Mouse (Mus musculus) cerebellum, adult 2 months (tissue): ENCODE measurements around the gene Bud23. TPM values are rescaled to one million over a fixed set of nuclear protein-coding genes. Genes with fewer than 3 reads are reported as not detected.
A peak's percentile ranks its signal among the peaks of the same experiment; 100 is the strongest.
"Not testable (repeated sequence)": the region's sequence is repeated elsewhere in the genome, so short reads cannot be mapped to it uniquely, and the experiment has no call there.

Experiments
- DNase-seq, 2 experiments: peaks; one replicate each; pipeline ENCODE4 v3.0.0; 2021
- H3K27ac ChIP-seq: fragments of 200-500 bp; 2 replicates; pipeline ENCODE4 v1.5.1; 2012; ENCODE audit warnings: low read length, control low read depth, inconsistent platforms; ENCODE audit not compliant: insufficient read depth
- H3K27me3 ChIP-seq: fragments of 200-500 bp; 2 replicates; pipeline ENCODE4 v1.6.1; 2012; ENCODE audit warnings: inconsistent platforms, mild to moderate bottlenecking, low read length, moderate library complexity; ENCODE audit not compliant: control insufficient read depth, insufficient read depth
- H3K4me1 ChIP-seq: fragments of 200-500 bp; 2 replicates; pipeline ENCODE4 v1.6.1; 2011; ENCODE audit warnings: low read length; ENCODE audit not compliant: control insufficient read depth, insufficient read depth
- H3K4me3 ChIP-seq: fragments of 200-500 bp; replicated peaks from 2 replicates; pipeline ENCODE3; 2011; ENCODE audit warnings: mild to moderate bottlenecking, low read depth, low read length, control low read depth; ENCODE audit not compliant: insufficient read depth
- CTCF ChIP-seq: fragments of 200-500 bp; IDR thresholded peaks from 2 replicates; pipeline ENCODE4 v1.5.1; 2011; ENCODE audit warnings: low read depth, mild to moderate bottlenecking, control low read depth, low read length, moderate library complexity, borderline replicate concordance; ENCODE audit not compliant: insufficient read depth
- POLR2A ChIP-seq: fragments of 200-500 bp; IDR thresholded peaks from 2 replicates; pipeline ENCODE4 v1.6.1; 2011; ENCODE audit warnings: low read length, control low read depth, borderline replicate concordance; ENCODE audit not compliant: insufficient read depth
- WGBS: fragments of 180-500 bp; shearing (Covaris S2); methylation state at CpG from one replicate; pipeline ENCODE4 v1.1.7; 2018; 5-methylcytosine and 5-hydroxymethylcytosine counted together
- polyA plus RNA-seq: library from polyadenylated mRNA; depleted of rRNA; stranded (reverse); fragments of >200 nt; gene quantifications from 2 replicates; pipeline ENCODE4 v1.2.3, GENCODE M21; 2012

Gene Bud23
- polyA plus RNA-seq, 1 experiment = 72.8 TPM

- peak within 1 kb of the TSS; percentile 73 for H3K27ac ChIP-seq
- H3K27me3 ChIP-seq = no peaks in the 10 kb centered on the region
- peak; percentile 97 to 98 for DNase-seq
- H3K4me3 ChIP-seq = peak within 1 kb of the TSS; percentile 68
- peak; percentile 86 for TF ChIP-seq POLR2A
- no peak for TF ChIP-seq CTCF
- under 1% methylated on average over 52 of the region's 52 CpGs for WGBS
- H3K4me1 ChIP-seq = peaks cover 2% of the 10 kb centered on the region; the same call in 1 of the 2 replicates
These were observed 954 bp downstream of the Bud23 start, which contains the start of gene Dnajc30 for GRCm38 (mm10) chr5:135063629-135064381. Dnajc30 (plus strand) TSS chr5:135064202.

- TF ChIP-seq CTCF = no peak
- Histone ChIP-seq H3K4me1 (no peaks in the 10 kb centered on the region), H3K27me3 (no peaks in the 10 kb centered on the region), H3K4me3 (no peak overlapping the region), H3K27ac (no peak overlapping the region)
- DNase-seq = no peak
- 82% methylated on average over 12 of the region's 12 CpGs for WGBS
These were observed 11.4 kb downstream of the Bud23 start for GRCm38 (mm10) chr5:135053356-135053755.

GRCm38 (mm10) chr5:135049268-135049667 lies 15.5 kb downstream of the Bud23 start:
- H3K4me3 ChIP-seq, DNase-seq, H3K27me3 ChIP-seq, H3K27ac ChIP-seq, H3K4me1 ChIP-seq: not testable (repeated sequence)
- WGBS = 87% methylated on average over 6 of the region's 6 CpGs

GRCm38 (mm10) chr5:135048539-135048938 lies 16.2 kb downstream of the Bud23 start:
- Histone ChIP-seq H3K4me1 (no peaks in the 10 kb centered on the region), H3K27ac (no peak overlapping the region), H3K4me3 (no peak overlapping the region), H3K27me3 (no peaks in the 10 kb centered on the region)
- no peak for TF ChIP-seq POLR2A
- TF ChIP-seq CTCF = no peak
- 88% methylated on average over 5 of the region's 5 CpGs for WGBS
- DNase-seq = no peak

- TF ChIP-seq POLR2A (no peak), CTCF (no peak)
- no peak for DNase-seq
- H3K27ac ChIP-seq = no peak overlapping the region
- no peaks in the 10 kb centered on the region for H3K4me1 ChIP-seq
- H3K4me3 ChIP-seq = no peak overlapping the region
- WGBS = 79% methylated on average over 3 of the region's 3 CpGs
- no peaks in the 10 kb centered on the region for H3K27me3 ChIP-seq
These were observed 20.2 kb downstream of the Bud23 start for GRCm38 (mm10) chr5:135044575-135044974.

- no peaks in the 10 kb centered on the region for H3K27me3 ChIP-seq
- no peak for DNase-seq
- WGBS = 38% methylated on average over 21 of the region's 21 CpGs
- no peak overlapping the region for H3K4me3 ChIP-seq
- H3K27ac ChIP-seq = no peak overlapping the region
- no peaks in the 10 kb centered on the region for H3K4me1 ChIP-seq
- TF ChIP-seq CTCF (no peak), POLR2A (no peak)
These were observed 22.5 kb downstream of the Bud23 start for GRCm38 (mm10) chr5:135042105-135042788.

- Histone ChIP-seq H3K27me3 (no peaks in the 10 kb centered on the region), H3K27ac (no peak overlapping the region), H3K4me1 (no peaks in the 10 kb centered on the region), H3K4me3 (no peak overlapping the region)
- TF ChIP-seq POLR2A (no peak), CTCF (no peak)
- 72% methylated on average over 11 of the region's 11 CpGs for WGBS
- DNase-seq = no peak
These were observed 24.0 kb downstream of the Bud23 start for GRCm38 (mm10) chr5:135040777-135041176.

GRCm38 (mm10) chr5:135040059-135040458 lies 24.7 kb downstream of the Bud23 start:
- Histone ChIP-seq H3K4me3 (no peak overlapping the region), H3K27me3 (no peaks in the 10 kb centered on the region), H3K4me1 (no peaks in the 10 kb centered on the region), H3K27ac (no peak overlapping the region)
- TF ChIP-seq POLR2A (no peak), CTCF (no peak)
- DNase-seq = no peak
- WGBS = 37% methylated on average over 6 of the region's 6 CpGs
